Mouse (Mus musculus): ENCODE measurements around the gene Cyb561d2. TPM values are rescaled to one million over a fixed set of nuclear protein-coding genes. Genes with fewer than 3 reads are reported as not detected.

The Cyb561d2 gene
- polyA plus RNA-seq, 1 experiment from 2014 or later = 34.7 TPM

DNA sequence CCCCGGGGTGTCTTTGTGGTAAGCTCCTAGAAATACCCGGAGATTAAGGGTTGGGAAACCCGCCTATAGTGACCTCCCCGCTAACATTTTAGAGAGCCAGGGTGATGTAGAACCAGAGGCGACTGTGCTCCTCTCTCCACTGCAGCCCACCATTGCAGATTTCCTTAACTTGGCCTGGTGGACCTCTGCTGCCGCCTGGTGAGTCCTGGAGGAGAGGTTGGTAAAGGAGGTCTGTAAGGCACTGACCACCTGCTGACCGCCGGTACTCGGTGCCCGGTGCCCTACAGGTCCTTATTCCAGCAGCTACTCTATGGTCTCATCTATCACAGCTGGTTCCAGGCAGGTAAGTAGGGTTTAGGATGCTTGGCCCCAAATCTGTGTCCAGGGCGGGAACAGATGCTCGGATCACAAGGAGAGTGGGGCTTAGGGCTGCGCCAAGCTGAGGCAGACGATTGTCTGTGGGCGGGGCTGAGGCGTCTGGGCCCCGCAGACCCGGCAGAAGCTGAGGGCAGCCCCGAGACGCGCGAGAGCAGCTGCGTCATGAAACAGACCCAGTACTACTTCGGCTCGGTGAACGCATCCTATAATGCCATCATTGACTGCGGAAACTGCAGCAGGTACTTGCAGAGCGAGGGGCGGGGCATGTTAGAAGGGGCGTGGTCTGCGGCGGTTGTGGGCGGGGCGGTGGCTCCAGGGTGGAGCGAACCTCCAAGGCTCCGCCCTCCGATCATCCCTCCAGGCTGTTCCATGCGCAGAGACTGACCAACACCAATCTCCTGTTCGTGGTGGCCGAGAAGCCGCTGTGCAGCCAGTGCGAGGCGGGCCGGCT, 15.6 kb downstream of the Cyb561d2 start:
- Histone ChIP-seq H3K4me2 (replicated peaks) (peak overlapping the region; percentile 31), H3K9me3 (no peaks in the 10 kb centered on the region), H3K27ac (replicated peaks) (no peak overlapping the region), H3K4me1 (peaks cover 15% of the 10 kb centered on the region), H3K36me3 (no peaks in the 10 kb centered on the region), H3K27me3 (peaks cover 25% of the 10 kb centered on the region; the same call in 1 of the 2 replicates), H3K9ac (replicated peaks) (no peak overlapping the region), H3K4me3 (peak overlapping the region; percentile 25)
- ATAC-seq (replicated peaks) = peak; percentile 54
- 5% methylated on average over 44 of the region's 44 CpGs for WGBS

DNA sequence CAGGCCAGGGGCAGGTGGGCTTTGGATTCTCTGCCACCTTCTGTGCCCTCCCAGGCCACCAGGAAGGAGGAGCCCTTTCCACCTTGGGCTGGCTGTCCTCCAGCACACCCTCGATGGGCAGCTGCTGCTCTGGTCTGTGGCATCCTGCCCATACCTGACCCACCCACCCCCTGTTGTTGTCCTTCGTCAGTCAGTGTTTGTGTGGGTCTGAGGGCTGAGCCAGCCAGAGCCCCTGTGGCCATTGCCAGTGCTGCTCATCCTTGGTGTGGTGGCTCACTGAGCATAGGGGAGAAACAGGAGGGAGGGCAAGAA, 19.6 kb downstream of the Cyb561d2 start:
- no peak for ATAC-seq (replicated peaks)
- Histone ChIP-seq H3K4me1 (peaks cover 15% of the 10 kb centered on the region), H3K9ac (replicated peaks) (0 out of 2 replicates have a peak overlapping the region, but pooled peaks have one; percentile 3), H3K27ac (replicated peaks) (no peak overlapping the region), H3K4me3 (no peak overlapping the region), H3K9me3 (no peaks in the 10 kb centered on the region), H3K36me3 (no peaks in the 10 kb centered on the region), H3K27me3 (peaks cover 23% of the 10 kb centered on the region; the same call in 1 of the 2 replicates), H3K4me2 (replicated peaks) (no peak overlapping the region)
- 20% methylated on average over 2 of the region's 2 CpGs for WGBS

DNA sequence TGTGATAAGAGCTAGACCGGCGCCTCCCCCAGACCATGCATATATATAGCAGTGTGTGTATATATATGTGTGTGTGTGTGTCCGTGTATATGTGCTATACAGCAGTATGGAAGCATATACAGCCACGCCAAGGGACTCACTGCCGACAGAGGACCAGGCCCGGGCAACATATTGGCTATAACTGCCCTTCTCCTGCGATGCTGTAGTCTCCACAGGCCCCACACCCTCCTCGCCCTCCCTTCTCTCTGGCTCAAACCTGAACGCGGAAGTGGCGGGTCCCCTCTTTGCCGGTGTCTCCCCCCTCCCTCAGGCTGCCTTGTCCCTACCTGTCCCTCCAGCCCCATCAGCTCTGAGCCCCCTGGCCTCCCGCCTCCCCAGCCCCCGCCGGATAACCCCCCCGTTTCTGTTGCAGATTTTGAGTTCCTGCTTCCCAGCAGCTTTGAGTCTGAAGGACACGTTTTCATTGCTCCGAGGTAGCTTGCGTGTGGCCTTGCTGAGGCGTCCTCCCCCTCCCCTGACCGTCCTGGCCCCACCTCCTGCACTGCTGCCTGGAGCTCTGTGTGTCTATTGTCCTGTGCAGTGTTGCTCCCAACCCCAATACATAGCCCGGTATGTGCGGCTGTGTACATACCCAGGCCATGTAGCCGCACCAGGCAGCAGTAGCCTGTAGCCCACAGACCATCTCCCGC, 20.1 kb downstream of the Cyb561d2 start:
- Histone ChIP-seq H3K9ac (replicated peaks) (0 out of 2 replicates have a peak overlapping the region, but pooled peaks have one; percentile 3), H3K9me3 (no peaks in the 10 kb centered on the region), H3K4me1 (peaks cover 11% of the 10 kb centered on the region), H3K36me3 (no peaks in the 10 kb centered on the region), H3K4me3 (no peak overlapping the region), H3K27me3 (peaks cover 19% of the 10 kb centered on the region; the same call in 1 of the 2 replicates), H3K27ac (replicated peaks) (no peak overlapping the region), H3K4me2 (replicated peaks) (0 out of 2 replicates have a peak overlapping the region, but pooled peaks have one; percentile 4)
- peak; percentile 27; the same call in 1 of the 2 replicates for ATAC-seq (replicated peaks)
- WGBS = 22% methylated on average over 25 of the region's 25 CpGs

DNA sequence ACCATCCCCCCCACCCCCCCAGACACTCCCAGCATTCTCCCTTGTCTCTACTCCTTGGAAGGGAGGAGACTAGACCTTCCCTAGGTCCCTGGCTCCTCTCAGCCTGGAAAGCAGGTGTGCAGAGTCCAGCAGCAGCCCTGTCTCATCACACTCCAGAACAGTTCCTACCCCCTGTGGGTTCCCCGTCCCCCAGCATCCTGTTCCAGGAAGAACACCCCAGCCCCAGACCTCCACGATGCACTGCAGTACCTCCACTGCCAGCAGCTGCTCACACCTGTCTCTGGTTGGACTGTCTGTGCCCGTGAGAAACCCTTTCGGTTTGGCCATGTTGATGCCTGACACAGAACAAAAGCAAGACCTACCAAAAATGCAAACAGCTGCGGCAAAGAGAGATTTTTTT, 20.8 kb downstream of the Cyb561d2 start:
- Histone ChIP-seq H3K4me2 (replicated peaks) (no peak overlapping the region), H3K36me3 (no peaks in the 10 kb centered on the region), H3K4me1 (peaks cover 5% of the 10 kb centered on the region), H3K4me3 (no peak overlapping the region), H3K9ac (replicated peaks) (no peak overlapping the region), H3K27me3 (peaks cover 13% of the 10 kb centered on the region; the same call in 1 of the 2 replicates), H3K9me3 (no peaks in the 10 kb centered on the region), H3K27ac (replicated peaks) (no peak overlapping the region)
- no peak for ATAC-seq (replicated peaks)
- WGBS = 56% methylated on average over 5 of the region's 5 CpGs

DNA sequence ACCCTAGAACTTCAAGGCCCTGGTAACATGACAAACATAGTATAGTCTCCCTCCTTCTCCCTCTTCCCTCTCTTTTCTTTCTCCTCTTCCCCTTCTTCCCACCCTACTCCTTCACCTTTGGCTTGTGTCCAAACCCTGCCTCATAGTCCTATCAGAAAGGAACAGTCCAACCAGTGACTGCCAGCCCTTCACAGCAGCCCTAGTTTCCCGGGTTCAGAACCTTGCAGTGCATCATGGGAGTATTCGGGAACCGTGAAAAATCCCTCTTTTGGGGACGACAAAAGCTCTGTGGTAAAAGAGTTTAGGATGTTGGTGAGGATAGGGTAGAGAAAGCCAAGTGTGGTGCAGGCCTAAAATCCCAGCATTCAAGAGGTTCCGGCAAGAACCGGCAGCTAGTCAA, 21.7 kb downstream of the Cyb561d2 start:
- WGBS = 38% methylated on average over 6 of the region's 6 CpGs
- H3K4me3 ChIP-seq = no peak overlapping the region
- H3K27ac ChIP-seq (replicated peaks) = no peak overlapping the region
- H3K9me3 ChIP-seq = no peaks in the 10 kb centered on the region
- peaks cover 4% of the 10 kb centered on the region; the same call in 1 of the 2 replicates for H3K27me3 ChIP-seq
- H3K4me1 ChIP-seq = peaks cover 5% of the 10 kb centered on the region
- ATAC-seq (replicated peaks) = no peak
- no peaks in the 10 kb centered on the region for H3K36me3 ChIP-seq
- no peak overlapping the region for H3K4me2 ChIP-seq (replicated peaks)
- no peak overlapping the region for H3K9ac ChIP-seq (replicated peaks)

DNA sequence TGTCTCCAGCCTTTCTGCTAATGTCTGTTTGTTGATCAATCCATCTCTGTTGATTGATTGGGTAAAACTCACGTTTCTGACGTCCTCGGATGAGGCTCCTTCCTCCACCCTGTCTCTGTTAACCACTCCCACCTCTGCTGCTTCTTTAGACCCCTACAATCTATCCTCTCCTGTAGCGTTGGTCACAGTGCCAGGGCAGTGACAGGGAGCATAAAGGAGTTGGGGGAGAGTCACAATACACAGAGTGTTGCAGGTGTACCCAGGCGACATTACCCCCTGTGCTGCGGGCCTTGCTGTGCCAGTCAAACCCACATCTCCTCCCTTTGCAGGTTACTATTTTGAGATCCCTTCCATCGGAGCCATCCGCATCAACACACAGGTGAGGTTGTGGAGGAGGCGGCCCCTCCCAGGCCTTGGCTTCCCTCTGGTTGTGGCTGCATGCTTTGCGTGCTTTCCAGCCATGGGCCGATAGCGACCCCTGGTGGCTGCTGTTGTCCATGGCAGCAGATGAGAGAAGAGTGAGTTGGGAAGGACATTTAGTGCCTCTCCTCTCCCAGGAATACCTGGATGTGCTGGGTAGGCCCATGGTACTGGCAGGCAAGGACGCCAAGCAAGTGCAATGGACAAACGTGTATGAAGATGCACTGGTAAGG, 27.6 kb downstream of the Cyb561d2 start:
- Histone ChIP-seq H3K36me3 (no peaks in the 10 kb centered on the region), H3K4me1 (peaks cover 16% of the 10 kb centered on the region), H3K9me3 (no peaks in the 10 kb centered on the region), H3K4me3 (no peak overlapping the region), H3K4me2 (replicated peaks) (no peak overlapping the region), H3K27me3 (no peaks in the 10 kb centered on the region), H3K9ac (replicated peaks) (no peak overlapping the region), H3K27ac (replicated peaks) (no peak overlapping the region)
- ATAC-seq (replicated peaks) = peak; percentile 55
- 28% methylated on average over 14 of the region's 14 CpGs for WGBS

DNA sequence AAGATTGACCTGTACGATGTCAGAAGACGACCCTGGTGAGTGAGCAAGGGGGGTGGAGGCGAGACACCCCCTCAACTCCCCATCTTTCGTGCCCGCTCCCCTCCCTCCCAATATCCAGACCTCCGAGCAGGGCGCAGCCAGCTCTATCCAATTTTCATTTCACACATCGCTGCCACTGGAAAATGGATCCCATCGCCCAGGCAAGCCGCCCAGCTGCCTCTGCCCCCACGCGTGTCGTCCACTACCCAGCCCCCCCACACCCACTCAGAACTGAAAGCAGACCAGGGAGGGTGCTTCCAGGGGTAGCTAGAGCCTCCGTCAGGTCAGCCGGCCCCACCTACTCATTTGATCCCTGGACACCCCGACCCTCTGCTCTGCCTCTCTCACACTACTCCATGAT, 29.7 kb downstream of the Cyb561d2 start:
- 47% methylated on average over 16 of the region's 16 CpGs for WGBS

DNA sequence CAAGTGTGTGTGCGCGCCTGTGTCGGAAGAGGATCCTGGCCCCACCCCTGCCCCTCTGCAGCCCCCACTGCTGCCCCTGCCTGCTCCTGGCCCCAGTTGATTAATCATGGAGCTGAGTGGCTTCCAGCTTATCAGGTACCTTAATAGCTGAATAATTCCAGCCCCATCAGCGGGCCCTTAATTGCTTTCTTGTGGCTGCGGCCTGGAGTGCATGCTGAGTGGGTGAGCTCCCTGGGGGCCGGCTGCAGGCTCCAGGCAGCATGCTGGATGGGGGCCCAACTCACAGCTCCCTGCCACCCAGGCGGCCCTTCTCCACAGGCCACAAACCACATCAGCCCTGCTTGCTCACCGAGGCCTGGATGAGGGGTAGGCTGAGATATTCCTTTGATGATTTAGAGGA, 30.6 kb downstream of the Cyb561d2 start:
- no peak for ATAC-seq (replicated peaks)
- Histone ChIP-seq H3K4me1 (peaks cover 42% of the 10 kb centered on the region), H3K9ac (replicated peaks) (no peak overlapping the region), H3K4me3 (no peak overlapping the region), H3K4me2 (replicated peaks) (no peak overlapping the region), H3K9me3 (no peaks in the 10 kb centered on the region), H3K27ac (replicated peaks) (peak overlapping the region; percentile 19; the same call in 1 of the 2 replicates), H3K36me3 (no peaks in the 10 kb centered on the region), H3K27me3 (no peaks in the 10 kb centered on the region)
- 37% methylated on average over 8 of the region's 8 CpGs for WGBS

More for the DNA sequence above, 29.7 kb downstream of the Cyb561d2 start:
- H3K9me3 ChIP-seq = no peaks in the 10 kb centered on the region
- no peak overlapping the region for H3K4me2 ChIP-seq (replicated peaks)
- ATAC-seq (replicated peaks) = no peak
- peak overlapping the region; percentile 19; the same call in 1 of the 2 replicates for H3K27ac ChIP-seq (replicated peaks)
- peaks cover 33% of the 10 kb centered on the region for H3K4me1 ChIP-seq
- H3K36me3 ChIP-seq = no peaks in the 10 kb centered on the region
- H3K9ac ChIP-seq (replicated peaks) = no peak overlapping the region
- no peak overlapping the region for H3K4me3 ChIP-seq
- no peaks in the 10 kb centered on the region for H3K27me3 ChIP-seq

DNA sequence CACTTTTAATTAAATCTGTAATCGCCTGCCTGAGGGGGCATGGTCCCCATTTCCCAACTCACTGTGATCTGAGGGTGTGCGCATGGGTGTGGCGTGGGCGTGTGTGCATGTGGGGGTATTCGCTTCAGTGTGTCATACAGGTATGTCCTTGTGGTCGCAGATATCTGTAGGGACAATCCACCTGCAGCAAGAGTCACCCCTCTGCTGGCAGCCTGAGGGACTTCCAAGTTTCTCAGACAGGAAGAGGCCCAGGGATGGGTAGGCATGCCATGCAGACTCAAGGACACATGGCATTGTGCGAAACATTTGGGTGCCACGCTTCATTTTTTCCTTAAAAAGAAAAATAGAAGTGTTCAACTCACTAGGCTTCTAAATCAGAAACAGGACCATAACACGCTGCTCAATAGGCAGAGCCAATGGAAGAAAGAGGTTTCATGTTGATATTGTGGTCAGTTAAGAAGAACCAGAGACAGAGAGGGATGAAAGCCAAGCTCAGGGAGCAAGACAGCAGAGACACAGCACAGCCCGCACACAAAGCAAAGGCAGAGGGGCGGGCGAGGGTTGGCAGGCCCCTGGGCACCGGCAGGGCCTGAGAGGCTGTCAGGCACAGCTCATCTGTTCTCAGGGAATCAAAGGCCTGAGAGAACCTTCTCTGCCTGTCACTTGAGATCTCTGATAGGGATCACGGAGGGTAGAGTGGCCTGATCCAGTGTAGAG, 31.5 kb downstream of the Cyb561d2 start:
- no peak for ATAC-seq (replicated peaks)
- H3K9ac ChIP-seq (replicated peaks) = no peak overlapping the region
- H3K9me3 ChIP-seq = no peaks in the 10 kb centered on the region
- H3K36me3 ChIP-seq = no peaks in the 10 kb centered on the region
- 79% methylated on average over 14 of the region's 14 CpGs for WGBS
- no peak overlapping the region for H3K27ac ChIP-seq (replicated peaks)
- no peaks in the 10 kb centered on the region for H3K27me3 ChIP-seq
- no peak overlapping the region for H3K4me3 ChIP-seq
- peaks cover 51% of the 10 kb centered on the region for H3K4me1 ChIP-seq
- H3K4me2 ChIP-seq (replicated peaks) = no peak overlapping the region

DNA sequence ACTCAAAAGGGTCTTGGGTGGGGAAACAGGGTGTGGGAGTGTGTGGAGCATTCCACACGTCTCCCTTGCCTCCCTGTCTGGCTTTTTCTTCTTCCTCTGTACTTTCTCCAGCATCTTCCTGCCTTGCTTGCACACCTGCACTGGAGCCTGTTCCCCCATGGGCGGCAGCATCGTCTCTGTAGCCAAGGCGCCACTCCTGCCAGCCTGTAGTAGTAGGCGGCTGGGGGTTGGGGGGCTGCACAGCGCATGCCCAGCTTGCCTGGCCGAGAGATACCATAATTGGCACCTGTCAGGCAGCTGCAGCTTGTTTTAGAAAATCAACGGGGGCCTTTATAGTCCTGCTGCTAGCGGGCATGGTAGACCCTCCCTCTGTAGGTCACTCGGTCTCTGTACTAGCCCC, 33.7 kb downstream of the Cyb561d2 start:
- H3K4me2 ChIP-seq (replicated peaks) = peak overlapping the region; percentile 18; the same call in 1 of the 2 replicates
- no peak overlapping the region for H3K9ac ChIP-seq (replicated peaks)
- peak overlapping the region; percentile 70 for H3K27ac ChIP-seq (replicated peaks)
- H3K4me1 ChIP-seq = peaks cover 65% of the 10 kb centered on the region
- no peak overlapping the region for H3K4me3 ChIP-seq
- no peaks in the 10 kb centered on the region for H3K27me3 ChIP-seq
- no peaks in the 10 kb centered on the region for H3K36me3 ChIP-seq
- WGBS = 34% methylated on average over 10 of the region's 10 CpGs
- peak; percentile 49 for ATAC-seq (replicated peaks)
- no peaks in the 10 kb centered on the region for H3K9me3 ChIP-seq

DNA sequence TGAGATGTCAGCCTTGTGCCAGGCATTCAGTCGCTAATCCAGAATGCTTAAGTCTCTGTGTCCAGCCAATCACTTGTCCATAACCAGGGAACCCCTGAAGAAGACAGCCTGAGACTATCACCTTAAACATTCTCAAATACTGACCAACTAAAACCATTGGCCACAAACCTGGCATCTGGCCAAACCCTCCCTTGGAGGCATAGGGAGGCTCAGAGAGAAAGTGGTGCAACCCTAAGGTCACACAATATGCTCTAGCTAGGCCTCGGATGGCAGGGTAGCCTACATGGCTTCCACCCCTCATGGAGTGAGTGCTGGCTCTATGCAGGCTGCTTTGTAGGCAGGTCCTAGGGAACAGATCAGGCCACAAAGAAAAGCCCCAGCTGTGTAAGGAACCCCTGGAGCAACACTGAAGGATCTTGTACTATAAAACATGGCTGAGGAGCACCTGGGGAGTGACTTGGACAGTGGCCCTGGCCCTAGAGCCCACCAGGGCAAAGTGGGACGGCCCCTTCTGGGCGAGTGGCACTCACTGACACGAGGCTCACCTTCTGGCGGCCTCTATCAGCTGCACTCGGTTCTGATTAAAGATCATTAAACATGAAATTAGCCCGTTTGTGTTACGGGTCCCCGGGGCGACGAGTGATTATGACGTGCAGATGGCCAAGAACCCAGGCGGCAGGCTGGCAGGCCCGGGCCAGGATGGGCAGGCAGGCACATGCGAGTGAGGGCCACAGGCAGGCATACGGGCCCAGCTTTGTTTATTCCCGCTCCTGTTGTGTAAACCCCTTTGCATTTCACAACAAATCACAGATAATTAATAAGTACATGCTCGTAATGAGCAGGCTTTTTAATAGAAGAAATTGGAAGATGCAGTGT, 37.1 kb downstream of the Cyb561d2 start:
- peaks cover 51% of the 10 kb centered on the region for H3K4me1 ChIP-seq
- H3K4me3 ChIP-seq = no peak overlapping the region
- no peak overlapping the region for H3K9ac ChIP-seq (replicated peaks)
- H3K36me3 ChIP-seq = no peaks in the 10 kb centered on the region
- WGBS = 41% methylated on average over 19 of the region's 19 CpGs
- peak; percentile 21; the same call in 1 of the 2 replicates for ATAC-seq (replicated peaks)
- no peak overlapping the region for H3K4me2 ChIP-seq (replicated peaks)
- no peaks in the 10 kb centered on the region for H3K27me3 ChIP-seq
- no peaks in the 10 kb centered on the region for H3K9me3 ChIP-seq
- peak overlapping the region; percentile 67 for H3K27ac ChIP-seq (replicated peaks)
